Mouse (Mus musculus) MEL (cell line): Measurements from ENCODE around the gene Slc2a13. TPM values are rescaled to one million over a fixed set of nuclear protein-coding genes. Genes with fewer than 3 reads are reported as not detected.

ENCODE experiments used
- DNase-seq: peaks from one replicate; pipeline ENCODE4 v3.0.0; 2011; ENCODE audit warnings: low read depth, low spot score
- H3K27ac ChIP-seq: 2 replicates; pipeline ENCODE4 v1.5.1; 2012; ENCODE audit warnings: low read depth, mild to moderate bottlenecking, control low read depth, low read length, moderate library complexity; ENCODE audit not compliant: control insufficient read depth
- H3K27me3 ChIP-seq, 2 experiments: fragments of 150-350 bp in 1 of 2; sonication (generic) in 1 of 2; 2 replicates each; pipeline ENCODE4 v1.6.1; 2012; ENCODE audit warnings: low read length in 2 of 2, mild to moderate bottlenecking in 2 of 2, improper control_type of control experiment in 1 of 2, moderate library complexity in 1 of 2; ENCODE audit not compliant: insufficient read depth in 2 of 2, control insufficient read depth in 1 of 2
- H3K36me3 ChIP-seq, 2 experiments: 2 replicates each; pipeline ENCODE4 v1.6.1; 2012 to 2014; ENCODE audit warnings: low read length in 2 of 2, improper control_type of control experiment in 1 of 2, inconsistent platforms in 1 of 2, mild to moderate bottlenecking in 1 of 2; ENCODE audit not compliant: insufficient read depth in 2 of 2, control insufficient read depth in 1 of 2
- H3K4me1 ChIP-seq, 2 experiments: fragments of 150-350 bp in 1 of 2; sonication (generic) in 1 of 2; 2 replicates each; pipeline ENCODE4 v1.6.1; 2012; ENCODE audit warnings: low read length in 2 of 2, improper control_type of control experiment in 1 of 2, mild to moderate bottlenecking in 1 of 2; ENCODE audit not compliant: insufficient read depth in 2 of 2, control insufficient read depth in 1 of 2
- H3K4me3 ChIP-seq, 2 experiments: fragments of 150-350 bp in 1 of 2; sonication (generic) in 1 of 2; 2 replicates each; pipeline ENCODE4 v1.5.1; 2012; ENCODE audit warnings: low read depth in 2 of 2, low read length in 2 of 2, mild to moderate bottlenecking in 2 of 2, moderate library complexity in 2 of 2, control low read depth in 1 of 2, improper control_type of control experiment in 1 of 2; ENCODE audit not compliant: control insufficient read depth in 1 of 2, insufficient read depth in 1 of 2
- H3K79me2 ChIP-seq: 2 replicates; pipeline ENCODE4 v1.6.1; 2012; ENCODE audit warnings: mild to moderate bottlenecking, low read length, moderate library complexity; ENCODE audit not compliant: control insufficient read depth, poor library complexity, insufficient read depth
- H3K9ac ChIP-seq: 2 replicates; pipeline ENCODE4 v1.6.1; 2012; ENCODE audit warnings: low read depth, mild to moderate bottlenecking, control low read depth, low read length, moderate library complexity; ENCODE audit not compliant: control insufficient read depth, poor library complexity, severe bottlenecking
- H3K9me3 ChIP-seq: fragments of 150-350 bp; sonication (generic); replicated peaks from 2 replicates; pipeline ENCODE4 v1.6.1; 2012; ENCODE audit warnings: mild to moderate bottlenecking, low read length, improper control_type of control experiment, moderate library complexity; ENCODE audit not compliant: insufficient read depth
- BHLHE40 ChIP-seq: IDR thresholded peaks from 2 replicates; pipeline ENCODE4 v1.6.1; 2012; ENCODE audit warnings: low read depth, mild to moderate bottlenecking, inconsistent platforms, low read length, improper control_type of control experiment, borderline replicate concordance
- CHD1 ChIP-seq: IDR thresholded peaks from 2 replicates; pipeline ENCODE4 v1.6.1; 2012; ENCODE audit warnings: low read depth, mild to moderate bottlenecking, inconsistent platforms, low read length, improper control_type of control experiment
- CHD2 ChIP-seq: IDR thresholded peaks from 2 replicates; pipeline ENCODE4 v1.6.1; 2011; ENCODE audit warnings: low read length, improper control_type of control experiment
- CTCF ChIP-seq, 3 experiments: IDR thresholded peaks in 2 of 3; conservative IDR thresholded peaks in 1 of 3; 2 replicates each; pipeline ENCODE4 v1.5.1; 2011 to 2012; ENCODE audit warnings: low read length in 3 of 3, low read depth in 2 of 3, mild to moderate bottlenecking in 2 of 3, improper control_type of control experiment in 1 of 3, inconsistent platforms in 1 of 3, mixed read lengths in 1 of 3, moderate library complexity in 1 of 3; ENCODE audit not compliant: control insufficient read depth in 1 of 3, insufficient read depth in 1 of 3, poor library complexity in 1 of 3, severe bottlenecking in 1 of 3
- E2F4 ChIP-seq: IDR thresholded peaks from 2 replicates; pipeline ENCODE4 v1.6.1; 2011; ENCODE audit warnings: low read depth, low read length, improper control_type of control experiment, borderline replicate concordance
- EP300 ChIP-seq, 2 experiments: IDR thresholded peaks; 2 replicates each; pipeline ENCODE4 v1.6.1; 2011; ENCODE audit warnings: improper control_type of control experiment in 2 of 2, low read length in 2 of 2, low read depth in 1 of 2, mild to moderate bottlenecking in 1 of 2
- ETS1 ChIP-seq: IDR thresholded peaks from 2 replicates; pipeline ENCODE4 v1.6.1; 2012; ENCODE audit warnings: low read depth, mild to moderate bottlenecking, inconsistent platforms, low read length, improper control_type of control experiment, moderate library complexity
- GABPA ChIP-seq: IDR thresholded peaks from 2 replicates; pipeline ENCODE4 v1.6.1; 2012; ENCODE audit warnings: low read depth, mild to moderate bottlenecking, inconsistent platforms, low read length, improper control_type of control experiment, moderate library complexity
- HCFC1 ChIP-seq: IDR thresholded peaks from 2 replicates; pipeline ENCODE4 v1.6.1; 2012; ENCODE audit warnings: low read depth, mild to moderate bottlenecking, inconsistent platforms, low read length, improper control_type of control experiment, moderate library complexity
- JUND ChIP-seq: IDR thresholded peaks from 2 replicates; pipeline ENCODE4 v1.6.1; 2011; ENCODE audit warnings: low read depth, mild to moderate bottlenecking, improper control_type of control experiment, low read length
- MAFK ChIP-seq: IDR thresholded peaks from 2 replicates; pipeline ENCODE4 v1.6.1; 2011; ENCODE audit warnings: low read depth, mild to moderate bottlenecking, low read length, improper control_type of control experiment, borderline replicate concordance
- MEF2A ChIP-seq: IDR thresholded peaks from 2 replicates; pipeline ENCODE4 v1.6.1; 2014; ENCODE audit warnings: low read depth, mild to moderate bottlenecking, inconsistent platforms, low read length, improper control_type of control experiment; ENCODE audit not compliant: poor library complexity, insufficient replicate concordance, severe bottlenecking; ENCODE audit errors: extremely low read depth
- MYB ChIP-seq: IDR thresholded peaks from 2 replicates; pipeline ENCODE4 v1.6.1; 2011; ENCODE audit warnings: mild to moderate bottlenecking, low read depth, low read length, improper control_type of control experiment
- RAD21 ChIP-seq: IDR thresholded peaks from 2 replicates; pipeline ENCODE4 v1.6.1; 2011; ENCODE audit warnings: mild to moderate bottlenecking, low read depth, low read length, improper control_type of control experiment
- RCOR1 ChIP-seq: IDR thresholded peaks from 2 replicates; pipeline ENCODE4 v1.6.1; 2012; ENCODE audit warnings: low read depth, mild to moderate bottlenecking, inconsistent platforms, low read length, improper control_type of control experiment
- TAL1 ChIP-seq: IDR thresholded peaks from 2 replicates; pipeline ENCODE4 v1.6.1; 2012; ENCODE audit warnings: mild to moderate bottlenecking, inconsistent platforms, low read length, moderate library complexity, mixed read lengths
- ZC3H11A ChIP-seq: IDR thresholded peaks from 2 replicates; pipeline ENCODE4 v1.6.1; 2012; ENCODE audit warnings: low read depth, mild to moderate bottlenecking, inconsistent platforms, low read length, improper control_type of control experiment
- polyA plus RNA-seq, 2 experiments: library from polyadenylated mRNA; stranded (reverse) in 1 of 2; unstranded in 1 of 2; fragments of >175 nt in 1 of 2; fragments of >200 nt in 1 of 2; gene quantifications; 2 replicates each; pipeline versions ENCODE4 v1.2.1 to v1.2.4; 2012; ENCODE audit warnings: low replicate concordance in 2 of 2, low read depth in 1 of 2; ENCODE audit not compliant: insufficient read length in 2 of 2, insufficient read depth in 1 of 2, missing spikeins in 1 of 2
- total RNA-seq: library from RNA; depleted of rRNA; stranded (reverse); fragments of 300-350 nt; gene quantifications from 2 replicates; pipeline ENCODE4 v1.2.3, GENCODE M21; 2012

Gene Slc2a13
- total and polyA plus RNA-seq, 3 experiments, result not detected

DNA sequence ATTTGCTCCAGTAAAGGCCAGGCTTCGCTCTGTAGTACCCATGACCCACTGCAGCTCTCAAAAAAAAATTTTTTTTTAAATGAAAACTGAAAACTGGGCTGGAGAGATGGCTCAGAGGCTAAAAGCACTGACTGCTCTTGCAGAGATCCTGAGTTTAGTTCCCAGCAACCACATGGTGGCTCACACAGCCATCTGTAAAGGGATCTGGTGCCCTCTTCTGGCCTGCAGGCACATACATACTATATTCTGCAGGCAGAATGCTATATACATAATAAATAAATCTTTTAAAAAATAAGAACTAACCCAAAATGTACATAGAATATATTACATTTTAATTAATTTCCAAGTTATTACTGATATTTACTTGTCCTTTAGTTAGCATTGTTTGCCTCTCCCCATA is 234.7 kb downstream of the Slc2a13 start:
- Histone ChIP-seq H3K27me3 (no peaks in the 10 kb centered on the region), H3K4me3 (no peak overlapping the region), H3K79me2 (no peaks in the 10 kb centered on the region), H3K9ac (no peak overlapping the region), H3K9me3 (no peaks in the 10 kb centered on the region), H3K36me3 (no peaks in the 10 kb centered on the region), H3K27ac (no peak overlapping the region), H3K4me1 (no peaks in the 10 kb centered on the region)
- TF ChIP-seq HCFC1, result no peak
- TF ChIP-seq CTCF (IDR thresholded peaks at IDR 0.05 in 2 of 3, conservative IDR thresholded peaks at IDR 0.05 in 1 of 3; ENCODE audit: control insufficient read depth in 1 of 3, insufficient read depth in 1 of 3, low read depth in 2 of 3, low read length in 3 of 3, poor library complexity in 1 of 3, severe bottlenecking in 1 of 3), result no peak
- TF ChIP-seq CHD1, result no peak
- no peak for DNase-seq

DNA sequence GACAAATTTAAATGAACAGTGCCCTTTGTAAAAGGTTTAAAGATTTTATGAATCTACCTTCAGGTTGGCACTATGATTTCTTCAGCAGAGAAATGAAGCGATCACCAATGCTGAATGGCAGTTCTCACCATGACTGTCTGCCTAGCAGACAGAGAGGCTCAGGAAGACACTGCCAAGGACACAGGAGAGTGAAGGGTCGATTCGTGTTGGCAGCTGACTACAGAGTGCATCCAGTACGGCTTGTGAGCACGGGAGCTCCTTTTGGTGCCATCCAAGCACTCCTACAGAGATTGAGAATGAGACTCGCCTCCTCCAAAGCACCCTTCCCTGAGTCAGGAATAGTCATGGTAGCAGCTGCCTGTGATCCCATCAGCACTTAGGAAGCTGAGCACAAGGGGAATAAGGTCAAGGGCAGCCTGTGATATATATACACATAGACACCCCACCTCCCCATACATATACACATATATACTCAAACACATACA is 238.6 kb downstream of the Slc2a13 start:
- Histone ChIP-seq H3K27ac (no peak overlapping the region), H3K36me3 (no peaks in the 10 kb centered on the region), H3K4me1 (no peaks in the 10 kb centered on the region), H3K9ac (no peak overlapping the region), H3K4me3 (no peak overlapping the region), H3K27me3 (no peaks in the 10 kb centered on the region), H3K79me2 (no peaks in the 10 kb centered on the region; the same call in 1 of the 2 replicates), H3K9me3 (no peaks in the 10 kb centered on the region)
- no peak for DNase-seq
- TF ChIP-seq ZC3H11A (no peak), TAL1 (no peak), MEF2A (no peak), RCOR1 (no peak), MAFK (no peak), EP300 (IDR thresholded peaks at IDR 0.05; ENCODE audit: low read depth in 1 of 2, low read length in 2 of 2) (no peak), BHLHE40 (no peak), RAD21 (no peak), GABPA (no peak), CHD2 (no peak), MYB (no peak), JUND (no peak), HCFC1 (no peak), ETS1 (no peak), E2F4 (no peak)
